ENCODE assay signal across 7 mouse cellular contexts in the genomic region with DNA sequence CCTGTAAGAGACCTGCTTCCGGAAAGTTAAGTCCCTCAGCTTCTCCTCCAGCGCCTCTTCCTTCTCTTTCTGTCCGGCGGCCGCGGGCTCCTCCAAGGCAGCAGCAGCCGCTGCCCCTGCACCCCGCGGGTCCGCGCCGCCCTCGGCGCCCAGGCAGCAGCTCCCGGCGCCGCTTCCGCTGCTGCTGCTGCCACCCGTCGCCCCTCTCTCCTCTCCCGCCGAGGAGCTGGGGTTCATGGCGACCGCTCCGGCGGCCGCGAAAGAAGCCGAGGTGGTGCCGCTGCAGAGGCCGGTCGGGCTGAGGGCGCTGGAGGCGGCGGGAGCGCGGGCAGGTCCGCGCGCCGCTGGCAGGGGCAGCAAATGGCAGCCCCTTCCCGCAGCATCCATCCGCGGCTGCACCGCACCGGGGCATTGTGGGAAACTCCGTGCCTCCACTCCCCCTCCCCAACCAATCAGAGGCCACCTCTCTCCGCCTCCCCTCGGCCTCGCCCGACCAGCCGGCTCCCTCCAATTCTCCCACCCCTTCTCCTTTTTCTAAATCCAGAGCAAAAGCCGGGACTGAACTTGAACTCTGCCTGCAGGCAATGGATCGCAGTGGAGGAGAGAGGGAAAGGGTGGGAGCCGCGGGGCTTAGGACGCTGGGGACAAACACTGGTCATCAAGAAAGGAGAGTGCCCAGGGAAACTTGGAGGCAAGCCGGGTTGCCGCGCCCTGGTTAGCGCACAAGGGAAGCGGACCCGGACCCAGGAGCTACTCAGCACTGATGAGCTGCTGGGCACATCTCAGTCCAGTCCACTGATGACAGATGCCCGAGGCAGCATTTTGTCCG. TPM values are rescaled to one million over a fixed set of nuclear protein-coding genes. Genes with fewer than 3 reads are reported as not detected.
DNase-seq lines count a peak whose midpoint lies in the region; ATAC-seq and TF ChIP-seq lines count a peak whose summit lies in the region.

A gene (minus strand): TSS at position 623 of the 829 bp plus-strand sequence.

- DNase-seq in ES-E14 (ENCODE audit: low read depth, low spot score), result peak; percentile 29
- peak; percentile 47 for DNase-seq in adrenal gland, postnatal 10 days
- DNase-seq in embryonic facial prominence, embryonic 11.5 days (ENCODE audit: low spot score), result peak; percentile 78
- peak; percentile 24 to 25 for DNase-seq in heart, postnatal 10 days
- DNase-seq in layer of hippocampus, adult 9-11 months, result peak; percentile 89
- DNase-seq in lung, postnatal 14 days, result peak; percentile 7
- peak; percentile 82 for DNase-seq in right cerebral cortex, postnatal 4 days

- H3K4me1 ChIP-seq in ES-E14 (ENCODE audit: control insufficient read depth in 2 of 2, insufficient read depth in 2 of 2, low read length in 2 of 2, poor library complexity in 1 of 2), result no peaks in the 10 kb centered on the region; a peak in 1 of 4 replicates
- H3K4me1 ChIP-seq in embryonic facial prominence, embryonic 11.5 days (ENCODE audit: control insufficient read depth, insufficient read depth, low read length), result no peaks in the 10 kb centered on the region; the same call in 1 of the 2 replicates

- intact Hi-C loops in heart, postnatal 10 days (cut with DNase I), result no loop called here

- H3K27me3 ChIP-seq in embryonic facial prominence, embryonic 11.5 days (ENCODE audit: control insufficient read depth, insufficient read depth, low read length), result peaks cover 27% of the 10 kb centered on the region

- H3K4me2 ChIP-seq in embryonic facial prominence, embryonic 11.5 days (ENCODE audit: low read depth, low read length), result peak within 1 kb of the TSS; percentile 99

- peak; percentile 85 for ATAC-seq in embryonic facial prominence, embryonic 11.5 days (replicated peaks; ENCODE audit: insufficient number of reproducible peaks, low FRiP score, low TSS enrichment, low read depth)

- no peaks in the 10 kb centered on the region for H3K9me3 ChIP-seq in ES-E14 (ENCODE audit: control insufficient read depth, insufficient read depth, low read depth, low read length)
- H3K9me3 ChIP-seq in embryonic facial prominence, embryonic 11.5 days (replicated peaks; ENCODE audit: control insufficient read depth, low read length), result no peaks in the 10 kb centered on the region

- in situ Hi-C loops in ES-E14 (cut with MboI; ENCODE audit: low sequenced_read_pairs in 2 of 2, unreplicated experiment in 2 of 2), result no loop called here

- peak within 1 kb of the TSS; percentile 36; the same call in 1 of the 2 replicates for H3K9ac ChIP-seq in ES-E14 (ENCODE audit: insufficient read depth, low read depth, low read length, poor library complexity, severe bottlenecking)
- H3K9ac ChIP-seq in embryonic facial prominence, embryonic 11.5 days (replicated peaks; ENCODE audit: low read length), result peak within 1 kb of the TSS; percentile 65

- under 1% methylated on average over 60 of the region's 65 CpGs for WGBS in embryonic facial prominence, embryonic 11.5 days

- H3K27ac ChIP-seq in ES-E14 (ENCODE audit: insufficient read depth, low read depth, low read length, poor library complexity, severe bottlenecking), result no peak within 1 kb of the TSS
- H3K27ac ChIP-seq in embryonic facial prominence, embryonic 11.5 days (replicated peaks; ENCODE audit: low read depth, low read length), result no peak within 1 kb of the TSS

- no peaks in the 10 kb centered on the region for H3K36me3 ChIP-seq in ES-E14 (ENCODE audit: control insufficient read depth, insufficient read depth, low read length, poor library complexity, severe bottlenecking)
- H3K36me3 ChIP-seq in embryonic facial prominence, embryonic 11.5 days (replicated peaks; ENCODE audit: control insufficient read depth, insufficient read depth, low read depth, low read length), result no peaks in the 10 kb centered on the region

- peak within 1 kb of the TSS; percentile 64 to 83 for H3K4me3 ChIP-seq in ES-E14 (ENCODE audit: insufficient read depth in 1 of 2, low read depth in 1 of 2, low read length in 2 of 2, poor library complexity in 1 of 2, severe bottlenecking in 1 of 2)
- H3K4me3 ChIP-seq in embryonic facial prominence, embryonic 11.5 days (ENCODE audit: low read depth, low read length), result peak within 1 kb of the TSS; percentile 64

TF ChIP-seq in ES-E14, 5 proteins besides CTCF, POLR2A, EP300 and RAD21:
- no peak for TF ChIP-seq HCFC1 (IDR thresholded peaks at IDR 0.05; ENCODE audit: borderline replicate concordance, insufficient read depth, low read length)
- TF ChIP-seq MAFK (IDR thresholded peaks at IDR 0.05; ENCODE audit: insufficient read depth, low read depth, low read length), result no peak
- no peak for TF ChIP-seq ZC3H11A (IDR thresholded peaks at IDR 0.05; ENCODE audit: borderline replicate concordance, low read depth, low read length)
- TF ChIP-seq CHD2 (IDR thresholded peaks at IDR 0.05; ENCODE audit: low read depth, low read length), result no peak
- no peak for TF ChIP-seq ZNF384 (IDR thresholded peaks at IDR 0.05; ENCODE audit: low read depth, low read length)

RNA-seq across cellular contexts. Expression of the gene that starts here (rescaled TPM):
- 0.94 and 2.6 TPM in 2 replicates for total RNA-seq in ES-E14 (2012; rRNA removed)
- total RNA-seq in adrenal gland, postnatal 10 days (2021), result 1 to 10 TPM; 2.1 to 2.5 TPM
- polyA plus RNA-seq in embryonic facial prominence, embryonic 11.5 days (2014; fragmentation: Nextera tagmentation; extraction: Ambion mirVana), result 0.99 and 1.0 TPM in 2 replicates
- total RNA-seq in heart, postnatal 10 days (2021), result under 1 TPM; 0.45 to 0.65 TPM

Comparison
In these comparisons a context has a peak if more than half of its experiments do, and no peak if none do; other contexts are left out.
1. Peak in DNase-seq in heart, postnatal 10 days; RNA of the gene not detected or under 1 TPM.
2. DNase-seq: peak in every context shown above with its lines; median percentile 89 in layer of hippocampus, adult 9-11 months; 82 in right cerebral cortex, postnatal 4 days; 78 in embryonic facial prominence, embryonic 11.5 days; 47 in adrenal gland, postnatal 10 days; 29 in ES-E14; 24 in heart, postnatal 10 days; 7 in lung, postnatal 14 days.